Mouse (Mus musculus) right cerebral cortex, postnatal 36 days (tissue): ENCODE data around the gene Rffl.

Source experiments
- DNase-seq, 2 experiments: peaks; one replicate each; pipeline ENCODE4 v3.0.0; 2022; ENCODE audit warnings: low spot score in 2 of 2, mixed read lengths in 1 of 2

Rffl gene

GRCm38 (mm10) chr11:82874924-82875323 lies 3.9 kb upstream of the Rffl start:
- DNase-seq = no peak

- peak; percentile 11 to 17 for DNase-seq
These were observed 608 bp downstream of the Rffl start for GRCm38 (mm10) chr11:82870173-82871030.

GRCm38 (mm10) chr11:82869506-82870172 lies 1.4 kb downstream of the Rffl start:
- no peak for DNase-seq

- no peak for DNase-seq
These were observed 3.1 kb downstream of the Rffl start for GRCm38 (mm10) chr11:82867956-82868355.

- DNase-seq = no peak
These were observed 4.0 kb downstream of the Rffl start for GRCm38 (mm10) chr11:82866850-82867564.

- DNase-seq = no peak
These were observed 5.1 kb downstream of the Rffl start for GRCm38 (mm10) chr11:82865957-82866356.

- DNase-seq = no peak
These were observed 7.5 kb downstream of the Rffl start for GRCm38 (mm10) chr11:82863488-82863931.

- DNase-seq = no peak
These were observed 8.0 kb downstream of the Rffl start for GRCm38 (mm10) chr11:82863059-82863458.

- DNase-seq = no peak
These were observed 8.4 kb downstream of the Rffl start for GRCm38 (mm10) chr11:82862638-82863037.

- no peak for DNase-seq
These were observed 9.5 kb downstream of the Rffl start for GRCm38 (mm10) chr11:82861558-82861957.

GRCm38 (mm10) chr11:82860759-82861158 lies 10.3 kb downstream of the Rffl start:
- no peak for DNase-seq

GRCm38 (mm10) chr11:82857307-82857848 lies 13.6 kb downstream of the Rffl start:
- DNase-seq = no peak

GRCm38 (mm10) chr11:82856032-82856431 lies 15.0 kb downstream of the Rffl start:
- DNase-seq = no peak

GRCm38 (mm10) chr11:82855327-82855973 lies 15.6 kb downstream of the Rffl start:
- no peak for DNase-seq

GRCm38 (mm10) chr11:82854111-82854510 lies 16.9 kb downstream of the Rffl start:
- no peak for DNase-seq

- no peak for DNase-seq
These were observed 18.1 kb downstream of the Rffl start for GRCm38 (mm10) chr11:82852958-82853357.

- no peak for DNase-seq
These were observed 18.5 kb downstream of the Rffl start for GRCm38 (mm10) chr11:82852540-82852939.

GRCm38 (mm10) chr11:82852115-82852514 lies 18.9 kb downstream of the Rffl start:
- no peak for DNase-seq

- no peak for DNase-seq
These were observed 20.8 kb downstream of the Rffl start for GRCm38 (mm10) chr11:82850259-82850658.

- DNase-seq = no peak
These were observed 23.4 kb downstream of the Rffl start for GRCm38 (mm10) chr11:82847571-82848000.

GRCm38 (mm10) chr11:82846938-82847337 lies 24.1 kb downstream of the Rffl start:
- no peak for DNase-seq

- DNase-seq = no peak
These were observed 25.0 kb downstream of the Rffl start for GRCm38 (mm10) chr11:82846079-82846436.
